In genomic region chr2:145167664-145168360, GRCm38 (mm10) we compare ENCODE assay signal across 8 mouse cellular contexts. TPM values are rescaled to one million over a fixed set of nuclear protein-coding genes. Genes with fewer than 3 reads are reported as not detected.
DNase-seq lines count a peak whose midpoint lies in the region; ATAC-seq and TF ChIP-seq lines count a peak whose summit lies in the region.

Slc24a3 (plus strand) TSS chr2:145167754.

- WGBS in hindbrain, embryonic 14.5 days, result under 1% methylated on average over 69 of the region's 100 CpGs

- H3K9me3 ChIP-seq in hindbrain, embryonic 14.5 days (ENCODE audit: control insufficient read depth, low read length), result no peaks in the 10 kb centered on the region

- DNase-seq in Patski (ENCODE audit: low read depth, low spot score), result no peak
- peak; percentile 87 to 88 for DNase-seq in cerebellum, postnatal 14 days
- DNase-seq in gastrocnemius, adult 18-20 months (ENCODE audit: low spot score), result peak; percentile 72
- DNase-seq in hindbrain, embryonic 14.5 days (ENCODE audit: low spot score), result peak; percentile 78
- DNase-seq in layer of hippocampus, postnatal 25 days (ENCODE audit: extremely low spot score in 1 of 2, low spot score in 1 of 2), result peak; percentile 68
- peak; percentile 90 for DNase-seq in lung, postnatal 10 days
- peak; percentile 83 for DNase-seq in ovary, postnatal 36 days (ENCODE audit: low spot score)
- DNase-seq in thymus, postnatal 4 days, result peak; percentile 65

- in situ Hi-C loops in Patski (cut with MboI; ENCODE audit: low pct_unique_long_range_greater_than_20kb), result loop anchor here (5.0 to 10.0 kb wide), 4 partner anchors 124 to 443 kb away; no protein-coding TSS in a partner anchor

- H3K36me3 ChIP-seq in hindbrain, embryonic 14.5 days (replicated peaks; ENCODE audit: control insufficient read depth, insufficient read depth), result no peaks in the 10 kb centered on the region

- H3K27ac ChIP-seq in hindbrain, embryonic 14.5 days, result peak within 1 kb of the TSS; percentile 94

- H3K4me1 ChIP-seq in hindbrain, embryonic 14.5 days (replicated peaks; ENCODE audit: control insufficient read depth, insufficient read depth, low read length), result peaks cover 13% of the 10 kb centered on the region; the same call in 1 of the 2 replicates

- H3K9ac ChIP-seq in hindbrain, embryonic 14.5 days, result peak within 1 kb of the TSS; percentile 87

- TF ChIP-seq CTCF in Patski (IDR thresholded peaks at IDR 0.05), result peak; percentile 99

- POLR2A ChIA-PET in Patski (lab: Charles Lee), result interaction anchor here (1.0 to 1.1 kb wide), 3 partner anchors 44 to 347 kb away, joined by 3 to 6 read pairs (median 3); no protein-coding TSS in a partner anchor

- no peaks in the 10 kb centered on the region for H3K27me3 ChIP-seq in Patski
- peaks cover 3% of the 10 kb centered on the region; the same call in 1 of the 2 replicates for H3K27me3 ChIP-seq in hindbrain, embryonic 14.5 days (ENCODE audit: control insufficient read depth, insufficient read depth, low read length)

- H3K4me2 ChIP-seq in hindbrain, embryonic 14.5 days (replicated peaks), result peak within 1 kb of the TSS; percentile 72

- H3K4me3 ChIP-seq in hindbrain, embryonic 14.5 days (replicated peaks; ENCODE audit: low read length), result peak within 1 kb of the TSS; percentile 79

- CTCF ChIA-PET in Patski (lab: Charles Lee), result interaction anchor here (1.0 to 2.7 kb wide), 9 partner anchors 116 to 420 kb away, joined by 3 to 18 read pairs (median 5); no protein-coding TSS in a partner anchor

- ATAC-seq in Patski, result peak; percentile 92
- ATAC-seq in hindbrain, embryonic 14.5 days (ENCODE audit: low FRiP score), result peak; percentile 91

RNA-seq across cellular contexts. Expression of gene Slc24a3, which starts in this region (rescaled TPM):
- 24.9 TPM for polyA plus RNA-seq in Patski (2021)
- 1 to 10 TPM in 1 of 2 experiments, under 1 TPM in 1; 0.89 to 1.4 TPM for total RNA-seq in gastrocnemius, adult 18-20 months (2021)
- polyA plus RNA-seq in hindbrain, embryonic 14.5 days (2014; fragmentation: Nextera tagmentation; extraction: Ambion mirVana), result 21.5 and 27.2 TPM in 2 replicates
- 100 to 1,000 TPM; 199 to 201 TPM for total RNA-seq in layer of hippocampus, postnatal 25 days (2021)

Comparison
In these comparisons a context has a peak if more than half of its experiments do, and no peak if none do; other contexts are left out.
1. RNA of gene Slc24a3 (total RNA-seq): 199 to 201 TPM in layer of hippocampus, postnatal 25 days; 0.89 to 1.4 TPM in gastrocnemius, adult 18-20 months; every median in the first group is over 10 times any median in the second.